Mouse (Mus musculus) ES-E14 (cell line): Measurements from ENCODE around the gene D5Ertd579e. TPM values are rescaled to one million over a fixed set of nuclear protein-coding genes. Genes with fewer than 3 reads are reported as not detected.

Experiments
- DNase-seq: peaks from one replicate; pipeline ENCODE4 v3.0.0-alpha.2; 2013; ENCODE audit warnings: low read depth, low spot score
- H3K27ac ChIP-seq: 2 replicates; pipeline ENCODE4 v1.5.1; 2012; ENCODE audit warnings: low read depth, mild to moderate bottlenecking, low read length, moderate library complexity, mixed read lengths; ENCODE audit not compliant: poor library complexity, insufficient read depth, severe bottlenecking
- H3K36me3 ChIP-seq: 2 replicates; pipeline ENCODE4 v1.6.1; 2012; ENCODE audit warnings: mild to moderate bottlenecking, low read length, moderate library complexity, mixed read lengths; ENCODE audit not compliant: control insufficient read depth, poor library complexity, insufficient read depth, severe bottlenecking
- H3K4me1 ChIP-seq, 2 experiments: fragments of 150-350 bp in 1 of 2; sonication (generic) in 1 of 2; 2 replicates each; pipeline ENCODE4 v1.6.1; 2012; ENCODE audit warnings: low read length in 2 of 2, mild to moderate bottlenecking in 1 of 2, mixed read lengths in 1 of 2; ENCODE audit not compliant: control insufficient read depth in 2 of 2, insufficient read depth in 2 of 2, poor library complexity in 1 of 2
- H3K4me3 ChIP-seq, 2 experiments: fragments of 150-350 bp in 1 of 2; sonication (generic) in 1 of 2; 2 replicates each; pipeline ENCODE4 v1.5.1; 2012; ENCODE audit warnings: low read length in 2 of 2, low read depth in 1 of 2, mild to moderate bottlenecking in 1 of 2, mixed read lengths in 1 of 2; ENCODE audit not compliant: insufficient read depth in 1 of 2, poor library complexity in 1 of 2, severe bottlenecking in 1 of 2
- H3K9ac ChIP-seq: 2 replicates; pipeline ENCODE4 v1.6.1; 2012; ENCODE audit warnings: low read depth, mild to moderate bottlenecking, low read length, mixed read lengths; ENCODE audit not compliant: poor library complexity, insufficient read depth, severe bottlenecking
- H3K9me3 ChIP-seq: fragments of 150-350 bp; sonication (generic); 2 replicates; pipeline ENCODE4 v1.6.1; 2012; ENCODE audit warnings: low read depth, mild to moderate bottlenecking, low read length; ENCODE audit not compliant: control insufficient read depth, insufficient read depth
- CHD2 ChIP-seq: IDR thresholded peaks from 2 replicates; pipeline ENCODE4 v1.6.1; 2014; ENCODE audit warnings: mild to moderate bottlenecking, low read depth, low read length, inconsistent platforms
- HCFC1 ChIP-seq: IDR thresholded peaks from 2 replicates; pipeline ENCODE4 v1.6.1; 2012; ENCODE audit warnings: low read length, inconsistent platforms, borderline replicate concordance; ENCODE audit not compliant: insufficient read depth
- MAFK ChIP-seq: IDR thresholded peaks from 2 replicates; pipeline ENCODE4 v1.6.1; 2014; ENCODE audit warnings: mild to moderate bottlenecking, low read depth, low read length, inconsistent platforms; ENCODE audit not compliant: insufficient read depth
- ZC3H11A ChIP-seq: IDR thresholded peaks from 2 replicates; pipeline ENCODE4 v1.6.1; 2012; ENCODE audit warnings: low read depth, mild to moderate bottlenecking, inconsistent platforms, low read length, borderline replicate concordance
- ZNF384 ChIP-seq: IDR thresholded peaks from 2 replicates; pipeline ENCODE4 v1.6.1; 2012; ENCODE audit warnings: low read depth, low read length, inconsistent platforms
- in situ Hi-C, 2 experiments: fragments of 600-800 bp; cut with MboI; formaldehyde crosslinking; loops; one replicate each; pipeline ENCODE4 v1.15.1; 2025; ENCODE audit warnings: low sequenced_read_pairs in 2 of 2, inconsistent platforms in 1 of 2; ENCODE audit not compliant: unreplicated experiment in 2 of 2
- total RNA-seq: library from RNA; depleted of rRNA; stranded (reverse); fragments of 300-350 nt; gene quantifications from 2 replicates; pipeline ENCODE4 v1.2.3, GENCODE M21; 2012

D5Ertd579e gene
- total RNA-seq, 1 experiment, result 19.5 TPM

DNA sequence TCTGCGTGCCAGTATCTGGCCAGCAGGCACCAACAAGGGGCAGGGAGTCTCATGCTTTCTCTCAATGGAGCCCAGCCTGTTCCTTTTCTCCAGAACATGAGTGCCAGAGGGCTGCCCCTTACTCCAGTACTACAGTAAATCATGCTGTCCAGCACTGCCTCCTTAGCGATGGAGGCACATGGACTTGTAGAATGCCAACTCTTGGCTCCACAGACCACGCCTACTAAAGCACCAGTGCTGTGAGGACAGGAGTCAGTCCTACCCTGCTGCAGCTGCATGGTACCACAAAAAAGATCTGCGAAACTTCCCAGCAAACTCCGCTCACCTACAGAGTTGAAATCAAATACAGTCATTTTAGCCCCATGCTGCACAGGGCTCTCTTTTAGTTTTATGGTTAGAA, 72.2 kb downstream of the D5Ertd579e start:
- H3K9ac ChIP-seq, result no peak overlapping the region
- no peak overlapping the region for H3K27ac ChIP-seq
- no peak overlapping the region for H3K4me3 ChIP-seq
- H3K4me1 ChIP-seq, result no peaks in the 10 kb centered on the region
- no peak for DNase-seq
- H3K9me3 ChIP-seq, result no peaks in the 10 kb centered on the region
- TF ChIP-seq CHD2 (no peak), HCFC1 (no peak), MAFK (no peak), ZC3H11A (no peak), ZNF384 (no peak)
- no peaks in the 10 kb centered on the region; the same call in 1 of the 2 replicates for H3K36me3 ChIP-seq
- in situ Hi-C loops, result no loop called here

DNA sequence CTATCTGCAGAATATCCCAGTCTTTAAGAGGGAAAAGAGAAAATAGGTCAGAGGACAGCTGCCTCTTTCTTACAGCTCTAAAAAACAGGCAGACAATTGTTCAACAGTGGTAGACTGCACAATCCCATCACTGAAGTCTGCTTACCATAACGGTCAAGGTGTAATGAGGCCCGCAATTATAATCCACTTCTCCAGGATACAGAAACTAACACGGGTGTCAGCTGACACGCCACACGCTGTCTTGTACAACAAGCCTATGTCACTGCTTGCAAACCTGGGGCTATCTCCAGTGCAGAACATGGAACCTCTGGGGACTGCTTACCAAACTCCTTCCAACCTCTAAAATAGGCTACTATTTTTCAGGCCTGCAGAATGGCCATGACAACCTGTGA, 74.8 kb downstream of the D5Ertd579e start:
- Histone ChIP-seq H3K4me3 (no peak overlapping the region), H3K9me3 (no peaks in the 10 kb centered on the region), H3K4me1 (no peaks in the 10 kb centered on the region), H3K27ac (no peak overlapping the region), H3K9ac (no peak overlapping the region), H3K36me3 (peaks cover 6% of the 10 kb centered on the region)
- TF ChIP-seq CHD2, result no peak
- TF ChIP-seq ZNF384, result no peak
- no peak for TF ChIP-seq ZC3H11A
- no peak for TF ChIP-seq HCFC1
- no peak for TF ChIP-seq MAFK
- DNase-seq, result no peak
- in situ Hi-C loops, result no loop called here

DNA sequence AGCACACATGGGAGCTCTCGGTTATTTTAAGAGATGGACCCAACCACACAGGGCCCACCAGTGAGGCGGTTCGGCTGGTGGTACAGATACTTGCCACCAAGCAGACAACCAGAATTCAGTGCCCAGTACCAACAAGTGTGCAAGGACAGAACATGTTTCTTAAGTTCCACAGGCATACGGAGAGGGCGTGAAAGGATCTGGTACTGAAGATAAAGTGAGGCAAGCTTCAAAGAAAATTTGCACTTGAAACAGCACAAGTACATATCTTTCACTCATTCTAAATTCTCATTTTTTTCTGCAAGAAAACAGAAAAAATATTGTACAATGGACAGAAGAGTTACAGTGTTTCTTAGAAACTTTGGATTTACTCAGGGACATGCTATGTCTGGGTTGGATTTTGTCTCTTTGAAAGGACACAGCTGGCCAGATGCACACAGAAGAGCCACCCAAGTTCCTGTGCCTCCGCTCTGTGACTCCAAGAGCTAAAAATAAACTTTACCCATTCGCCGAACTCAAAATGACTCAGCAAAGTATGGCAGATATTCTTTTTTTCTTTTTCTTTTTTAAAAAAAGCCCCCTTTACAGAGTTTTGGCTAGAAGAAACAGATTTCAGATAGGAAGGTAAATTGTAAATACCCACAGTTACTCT, 75.3 kb downstream of the D5Ertd579e start:
- in situ Hi-C loops, result no loop called here
- peaks cover 12% of the 10 kb centered on the region for H3K36me3 ChIP-seq
- no peak overlapping the region for H3K4me3 ChIP-seq
- H3K9ac ChIP-seq, result no peak overlapping the region
- DNase-seq, result no peak
- H3K4me1 ChIP-seq, result no peaks in the 10 kb centered on the region
- no peaks in the 10 kb centered on the region for H3K9me3 ChIP-seq
- no peak overlapping the region for H3K27ac ChIP-seq
- TF ChIP-seq ZC3H11A, result no peak
- TF ChIP-seq ZNF384, result no peak
- TF ChIP-seq HCFC1, result no peak
- no peak for TF ChIP-seq CHD2
- TF ChIP-seq MAFK, result no peak

DNA sequence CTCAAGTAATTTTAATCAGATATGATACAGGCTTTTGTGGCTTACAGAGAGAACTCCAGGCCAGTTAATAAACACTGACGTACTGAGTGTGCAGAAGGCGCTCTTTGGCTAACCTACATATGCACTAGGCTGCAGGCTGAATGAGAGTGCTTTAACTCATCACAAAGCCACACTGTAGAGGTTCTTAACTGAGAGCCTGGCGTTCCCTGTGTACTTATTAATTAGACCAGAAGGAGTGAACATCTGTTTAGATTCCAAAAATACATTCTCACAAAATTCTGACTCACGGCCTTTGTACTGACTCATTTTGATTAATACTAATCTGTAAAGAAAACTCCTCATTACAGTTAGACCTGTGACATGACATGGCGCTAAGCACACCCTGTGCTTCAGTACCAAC, 76.9 kb downstream of the D5Ertd579e start:
- H3K4me1 ChIP-seq, result no peaks in the 10 kb centered on the region
- peaks cover 14% of the 10 kb centered on the region for H3K36me3 ChIP-seq
- in situ Hi-C loops, result no loop called here
- H3K4me3 ChIP-seq, result no peak overlapping the region
- no peak overlapping the region for H3K9ac ChIP-seq
- H3K27ac ChIP-seq, result no peak overlapping the region
- no peaks in the 10 kb centered on the region for H3K9me3 ChIP-seq
- TF ChIP-seq ZC3H11A, result no peak
- TF ChIP-seq MAFK, result no peak
- no peak for TF ChIP-seq ZNF384
- no peak for TF ChIP-seq HCFC1
- no peak for TF ChIP-seq CHD2
- no peak for DNase-seq

DNA sequence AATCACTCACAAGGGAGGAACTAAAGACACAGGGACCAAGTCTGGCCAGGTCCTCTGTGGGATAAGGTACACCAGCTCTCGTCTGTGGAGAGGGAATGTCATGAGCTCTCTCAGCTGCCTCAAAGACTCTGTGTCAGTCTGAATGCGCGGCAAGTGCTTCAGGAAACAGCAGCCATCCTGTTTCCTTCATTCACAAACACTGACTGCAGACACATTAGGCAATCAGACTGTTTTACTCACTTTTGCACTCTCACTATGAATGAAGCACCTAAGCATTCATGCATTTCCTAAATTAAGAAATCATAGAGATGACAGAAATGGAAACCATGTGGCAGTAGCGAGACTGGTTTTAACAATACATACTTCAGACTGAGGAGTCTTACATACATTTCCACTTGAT, 77.5 kb downstream of the D5Ertd579e start:
- H3K4me1 ChIP-seq, result no peaks in the 10 kb centered on the region
- no peaks in the 10 kb centered on the region for H3K9me3 ChIP-seq
- in situ Hi-C loops, result no loop called here
- no peak overlapping the region for H3K27ac ChIP-seq
- H3K9ac ChIP-seq, result no peak overlapping the region
- H3K4me3 ChIP-seq, result no peak overlapping the region
- H3K36me3 ChIP-seq, result peaks cover 15% of the 10 kb centered on the region
- TF ChIP-seq MAFK, result no peak
- no peak for TF ChIP-seq CHD2
- TF ChIP-seq ZC3H11A, result no peak
- TF ChIP-seq HCFC1, result no peak
- TF ChIP-seq ZNF384, result no peak
- DNase-seq, result no peak
